Mouse (Mus musculus) thymus, adult 2 months (tissue): ENCODE data around the gene Msh4.

Experiments
- CTCF ChIP-seq: fragments of 200-500 bp; IDR thresholded peaks from 2 replicates; pipeline ENCODE4 v1.5.1; 2012; ENCODE audit warnings: mild to moderate bottlenecking, control low read depth, low read length, moderate library complexity, borderline replicate concordance; ENCODE audit not compliant: control insufficient read depth, poor library complexity, insufficient read depth; ENCODE audit errors: extremely low read depth
- POLR2A ChIP-seq: fragments of 200-500 bp; IDR thresholded peaks from 2 replicates; pipeline ENCODE4 v1.6.1; 2012; ENCODE audit warnings: mild to moderate bottlenecking, low read length, control low read depth, moderate library complexity; ENCODE audit not compliant: control insufficient read depth, poor library complexity, insufficient read depth; ENCODE audit errors: extremely low read depth

DNA sequence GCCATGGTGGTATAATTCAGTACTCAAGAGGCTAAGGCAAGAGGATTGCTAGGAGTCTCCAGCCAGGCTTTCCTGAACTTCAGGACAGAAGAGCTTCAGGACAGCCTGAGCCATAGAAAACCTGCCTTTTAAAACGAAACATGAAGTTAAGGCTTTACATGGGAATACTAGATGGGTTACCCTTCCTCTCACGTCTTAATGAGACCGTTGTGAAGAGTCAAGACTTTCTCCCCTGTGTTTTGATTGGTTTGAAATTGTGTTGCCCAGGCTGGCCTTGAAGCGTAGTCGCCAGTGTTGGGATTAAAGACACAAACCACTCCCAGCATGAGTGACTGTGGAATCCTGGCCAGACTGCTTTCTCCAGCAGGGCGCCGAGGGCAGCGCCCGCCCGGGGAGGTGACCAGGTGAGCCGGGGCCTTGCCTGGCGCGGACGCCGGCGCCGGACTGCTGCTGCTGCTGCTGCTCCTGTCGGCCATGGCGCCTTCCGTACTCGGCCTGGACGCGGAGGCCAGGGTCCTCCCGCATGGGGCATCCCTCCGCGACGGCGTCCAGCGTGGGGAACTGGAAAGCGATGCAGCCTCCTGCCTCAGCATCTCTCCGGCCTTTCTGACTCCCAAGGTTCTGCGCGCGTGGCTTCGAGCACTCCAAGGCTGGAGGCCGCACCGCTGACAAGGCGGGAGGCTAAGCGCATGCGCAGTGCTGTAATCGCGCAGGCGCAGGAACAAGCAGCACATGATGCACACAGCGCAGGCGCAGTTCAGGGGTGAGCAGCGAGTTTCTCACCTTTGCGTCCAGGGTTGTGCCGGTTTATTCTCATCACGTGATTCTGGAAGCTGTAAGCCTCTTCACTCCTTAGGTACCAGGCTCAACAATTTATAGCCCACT is 445 bp downstream of the Msh4 start:
- no peak for TF ChIP-seq POLR2A
- TF ChIP-seq CTCF: no peak
